Mouse (Mus musculus) retina, embryonic 14.5 days (tissue): Measurements from ENCODE around the gene Rimkla.

Experiments used
- DNase-seq: peaks from one replicate; pipeline ENCODE4 v3.0.0-alpha.2; 2015; ENCODE audit warnings: low spot score

Gene Rimkla

DNA sequence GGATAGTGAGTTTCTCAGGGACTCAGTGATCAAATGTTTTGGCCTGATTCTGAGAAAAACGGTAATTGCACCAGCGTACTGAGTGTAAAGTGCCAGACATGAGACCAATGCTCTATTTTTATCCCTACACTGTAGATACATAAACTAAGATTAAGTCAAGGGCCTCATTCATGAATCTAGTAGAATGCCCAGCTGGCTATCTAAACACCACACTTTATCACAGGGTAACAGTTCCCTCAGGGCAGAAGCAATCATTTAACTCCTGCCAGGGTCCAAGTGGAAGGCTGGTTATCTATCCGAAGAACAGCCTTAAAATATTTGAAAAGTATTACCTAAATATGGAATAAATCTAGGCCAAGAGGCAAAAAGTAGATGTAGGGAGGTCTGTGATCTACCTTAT lies 74.5 kb downstream of the Rimkla start:
- DNase-seq: no peak

GRCm38 (mm10) chr4:119417270-119417669 lies 75.2 kb downstream of the Rimkla start:
- DNase-seq: no peak
